Mouse (Mus musculus) heart, embryonic 12.5 days (tissue): Measurements from ENCODE around the gene Msh3. TPM values are rescaled to one million over a fixed set of nuclear protein-coding genes. Genes with fewer than 3 reads are reported as not detected.

Experiments used
- ATAC-seq: fragments of 200-750 bp; cut with Nextera tagmentation; 2 replicates; pipeline ENCODE4 v1.8.0; 2017; ENCODE audit warnings: moderate TSS enrichment, moderate library complexity; ENCODE audit not compliant: insufficient number of reproducible peaks, low FRiP score
- H3K27ac ChIP-seq: fragments of 300-500 bp; sonication (generic); 2 replicates; pipeline ENCODE4 v1.5.1; 2016; ENCODE audit warnings: mild to moderate bottlenecking, moderate library complexity; ENCODE audit not compliant: poor library complexity, severe bottlenecking
- H3K27me3 ChIP-seq: fragments of 300-500 bp; sonication (generic); replicated peaks from 2 replicates; pipeline ENCODE4 v1.6.1; 2016; ENCODE audit warnings: mild to moderate bottlenecking, moderate library complexity
- H3K36me3 ChIP-seq: fragments of 300-500 bp; sonication (generic); 2 replicates; pipeline ENCODE4 v1.6.1; 2016; ENCODE audit warnings: mild to moderate bottlenecking, moderate library complexity
- H3K4me1 ChIP-seq: fragments of 300-500 bp; sonication (generic); replicated peaks from 2 replicates; pipeline ENCODE4 v1.6.1; 2016; ENCODE audit warnings: mild to moderate bottlenecking
- H3K4me2 ChIP-seq: fragments of 300-500 bp; sonication (generic); 2 replicates; pipeline ENCODE4 v1.6.1; 2016; ENCODE audit warnings: mild to moderate bottlenecking, moderate library complexity
- H3K4me3 ChIP-seq: fragments of 300-500 bp; sonication (generic); 2 replicates; pipeline ENCODE4 v1.5.1; 2016; ENCODE audit warnings: mild to moderate bottlenecking
- H3K9ac ChIP-seq: fragments of 300-500 bp; sonication (generic); 2 replicates; pipeline ENCODE4 v1.6.1; 2016; ENCODE audit warnings: mild to moderate bottlenecking, moderate library complexity
- H3K9me3 ChIP-seq: fragments of 300-500 bp; sonication (generic); replicated peaks from 2 replicates; pipeline ENCODE4 v1.6.1; 2016; ENCODE audit warnings: mild to moderate bottlenecking, moderate library complexity
- WGBS: fragments of 180-500 bp; shearing (Covaris S2); methylation state at CpG from one replicate; pipeline ENCODE4 v1.1.7; 2016; 5-methylcytosine and 5-hydroxymethylcytosine counted together
- polyA plus RNA-seq: library from polyadenylated mRNA; unstranded; fragments of >200 nt; fragmentation: Nextera tagmentation; extraction: Ambion mirVana; gene quantifications from 2 replicates; pipeline ENCODE4 v1.2.1, GENCODE M21; 2016

Msh3 gene
- polyA plus RNA-seq, 1 experiment from 2014 or later: 19.7 TPM

DNA sequence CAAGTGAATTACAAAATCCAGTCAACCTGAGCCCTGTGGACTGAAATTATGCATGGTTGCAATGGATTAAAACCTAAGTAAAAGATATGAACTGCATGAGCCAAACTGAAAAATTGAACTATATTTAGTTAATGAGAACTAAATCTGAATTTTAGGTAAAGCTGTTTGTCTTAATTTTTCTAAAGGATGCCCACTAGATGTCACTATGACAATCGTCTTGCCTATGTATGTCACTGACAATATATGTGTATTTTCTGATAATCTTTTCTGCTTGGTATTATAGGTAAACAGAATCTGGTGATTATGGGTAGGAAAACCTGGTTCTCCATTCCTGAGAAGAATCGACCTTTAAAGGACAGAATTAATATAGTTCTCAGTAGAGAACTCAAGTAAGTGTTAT is 2.8 kb upstream of the Msh3 start:
- H3K27ac ChIP-seq: no peak overlapping the region
- 43% methylated on average over 2 of the region's 2 CpGs for WGBS
- H3K9me3 ChIP-seq: no peaks in the 10 kb centered on the region
- peaks cover 27% of the 10 kb centered on the region for H3K36me3 ChIP-seq
- H3K4me2 ChIP-seq: no peak overlapping the region
- peaks cover 24% of the 10 kb centered on the region for H3K4me1 ChIP-seq
- ATAC-seq: no peak
- no peaks in the 10 kb centered on the region for H3K27me3 ChIP-seq
- no peak overlapping the region for H3K4me3 ChIP-seq
- no peak overlapping the region for H3K9ac ChIP-seq

DNA sequence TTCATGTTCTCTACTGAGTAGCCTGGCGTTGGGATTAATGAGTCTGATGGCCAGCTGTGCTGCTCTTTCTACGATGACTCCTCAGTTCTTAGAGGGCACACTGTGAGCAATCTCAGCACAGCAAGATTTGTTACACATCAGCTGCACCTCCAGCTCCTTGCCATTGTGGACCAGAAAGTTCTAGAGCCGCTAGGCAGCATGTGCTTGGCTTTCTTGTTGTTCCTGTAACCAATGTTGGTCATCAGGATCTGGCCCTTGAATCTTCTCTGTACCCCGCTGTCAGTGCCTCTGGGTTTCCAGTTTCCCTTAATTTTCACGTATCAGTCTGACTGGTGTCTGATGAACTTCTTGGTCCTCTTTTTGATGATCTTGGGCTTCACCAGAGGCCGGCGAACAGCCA is 1.6 kb upstream of the Msh3 start:
- Histone ChIP-seq H3K27ac (no peak overlapping the region), H3K9me3 (no peaks in the 10 kb centered on the region), H3K4me1 (peaks cover 24% of the 10 kb centered on the region), H3K36me3 (peaks cover 23% of the 10 kb centered on the region), H3K9ac (peak overlapping the region; percentile 12; the same call in 1 of the 2 replicates), H3K4me2 (peak overlapping the region; percentile 99), H3K27me3 (no peaks in the 10 kb centered on the region), H3K4me3 (peak overlapping the region; percentile 82)
- WGBS: 82% methylated on average over 7 of the region's 7 CpGs
- ATAC-seq: no peak

DNA sequence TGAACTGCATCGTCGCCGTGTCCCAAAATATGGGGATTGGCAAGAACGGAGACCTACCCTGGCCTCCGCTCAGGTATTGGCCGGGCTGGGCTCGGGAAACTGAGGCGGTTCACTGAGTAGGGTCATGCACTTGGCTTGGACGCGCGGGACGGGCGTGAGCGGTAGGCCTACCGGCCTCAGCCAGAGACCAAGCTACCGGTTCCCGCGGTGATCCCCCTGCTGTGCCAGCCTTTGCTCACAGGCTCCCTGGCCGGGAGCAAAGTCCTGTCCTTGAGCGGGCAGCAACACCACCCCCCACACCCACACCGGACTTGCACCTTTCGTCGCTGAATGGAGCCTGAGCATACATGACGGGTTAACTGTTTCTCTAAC is 455 bp upstream of the Msh3 start:
- H3K9ac ChIP-seq: peak overlapping the region; percentile 90
- H3K4me2 ChIP-seq: peak overlapping the region; percentile 99
- 1% methylated on average over 24 of the region's 24 CpGs for WGBS
- ATAC-seq: peak; percentile 44
- peaks cover 27% of the 10 kb centered on the region for H3K36me3 ChIP-seq
- H3K27ac ChIP-seq: peak overlapping the region; percentile 87; the same call in 1 of the 2 replicates
- peak overlapping the region; percentile 82 for H3K4me3 ChIP-seq
- no peaks in the 10 kb centered on the region for H3K9me3 ChIP-seq
- peaks cover 24% of the 10 kb centered on the region for H3K4me1 ChIP-seq
- no peaks in the 10 kb centered on the region for H3K27me3 ChIP-seq

DNA sequence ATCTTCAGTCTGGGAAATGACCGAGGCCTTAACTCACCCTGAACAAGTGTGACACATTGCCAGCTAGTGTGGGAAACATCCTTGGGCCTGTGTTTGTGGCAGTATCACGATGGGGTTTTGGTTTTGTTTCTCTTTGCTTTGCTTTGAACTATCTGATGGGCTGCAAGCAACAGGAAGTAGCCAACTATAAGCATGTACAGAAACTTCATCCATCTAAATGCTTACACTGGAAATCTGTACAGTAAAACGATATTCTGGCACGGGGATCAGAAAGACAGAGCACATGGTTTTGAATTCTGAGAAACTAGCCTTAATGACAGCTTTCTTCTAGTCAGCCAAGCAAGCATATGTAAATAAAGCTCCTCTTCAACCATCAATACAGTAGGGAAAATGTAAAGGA is 847 bp downstream of the Msh3 start:
- WGBS: 12% methylated on average over 4 of the region's 4 CpGs
- H3K9me3 ChIP-seq: no peaks in the 10 kb centered on the region
- H3K27me3 ChIP-seq: no peaks in the 10 kb centered on the region
- H3K36me3 ChIP-seq: peaks cover 20% of the 10 kb centered on the region
- H3K27ac ChIP-seq: 0 out of 2 replicates have a peak overlapping the region, but pooled peaks have one; percentile 87
- H3K4me2 ChIP-seq: peak overlapping the region; percentile 99
- H3K4me3 ChIP-seq: peak overlapping the region; percentile 82
- peak overlapping the region; percentile 65; the same call in 1 of the 2 replicates for H3K9ac ChIP-seq
- H3K4me1 ChIP-seq: peaks cover 24% of the 10 kb centered on the region
- ATAC-seq: no peak

DNA sequence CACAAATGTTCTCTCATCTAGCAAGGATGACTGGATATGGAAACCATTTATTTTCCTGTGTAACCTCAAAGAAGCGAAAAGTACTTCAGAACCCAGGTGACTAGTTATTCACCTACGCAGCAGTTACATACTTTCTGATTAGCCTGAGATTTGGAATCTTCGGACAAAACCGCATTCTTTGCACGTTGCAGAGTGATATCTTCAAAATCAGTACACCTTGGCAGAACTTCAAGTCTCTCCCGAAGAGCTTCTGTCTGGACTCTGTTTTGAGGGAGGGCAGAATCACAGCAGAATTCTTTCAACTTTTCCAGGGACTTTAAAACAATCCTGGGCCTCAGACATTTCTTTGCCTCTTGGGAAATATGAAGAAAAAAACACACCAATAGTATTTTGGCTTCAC is 3.7 kb downstream of the Msh3 start:
- 85% methylated on average over 6 of the region's 6 CpGs for WGBS
- Histone ChIP-seq H3K27ac (no peak overlapping the region), H3K27me3 (no peaks in the 10 kb centered on the region), H3K36me3 (peaks cover 31% of the 10 kb centered on the region), H3K9me3 (no peaks in the 10 kb centered on the region), H3K4me1 (peaks cover 15% of the 10 kb centered on the region), H3K4me2 (no peak overlapping the region), H3K9ac (no peak overlapping the region), H3K4me3 (no peak overlapping the region)
- no peak for ATAC-seq

DNA sequence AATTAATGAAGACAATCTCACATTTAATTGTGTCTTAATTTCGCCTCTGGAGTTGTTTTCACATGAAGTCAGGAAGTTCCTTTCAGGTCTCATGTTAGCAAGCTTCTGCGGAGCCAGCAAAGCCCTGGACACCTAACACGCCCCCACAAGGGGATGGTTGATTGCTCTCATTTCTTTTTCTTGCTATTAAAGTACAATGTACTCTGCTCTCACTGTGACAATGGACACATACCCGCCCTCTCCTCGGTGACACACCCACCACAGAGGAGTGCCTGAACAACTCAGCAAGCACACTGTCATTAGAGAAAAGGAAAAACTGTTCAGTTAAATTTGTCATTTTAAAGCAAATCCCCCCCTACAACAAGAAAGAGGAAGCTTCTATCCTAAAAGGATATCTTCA is 8.5 kb downstream of the Msh3 start:
- peaks cover 67% of the 10 kb centered on the region for H3K36me3 ChIP-seq
- no peaks in the 10 kb centered on the region for H3K9me3 ChIP-seq
- WGBS: 85% methylated on average over 5 of the region's 5 CpGs
- H3K4me1 ChIP-seq: no peaks in the 10 kb centered on the region
- no peak overlapping the region for H3K4me3 ChIP-seq
- no peaks in the 10 kb centered on the region for H3K27me3 ChIP-seq
- ATAC-seq: no peak
- H3K27ac ChIP-seq: no peak overlapping the region
- no peak overlapping the region for H3K4me2 ChIP-seq
- no peak overlapping the region for H3K9ac ChIP-seq

DNA sequence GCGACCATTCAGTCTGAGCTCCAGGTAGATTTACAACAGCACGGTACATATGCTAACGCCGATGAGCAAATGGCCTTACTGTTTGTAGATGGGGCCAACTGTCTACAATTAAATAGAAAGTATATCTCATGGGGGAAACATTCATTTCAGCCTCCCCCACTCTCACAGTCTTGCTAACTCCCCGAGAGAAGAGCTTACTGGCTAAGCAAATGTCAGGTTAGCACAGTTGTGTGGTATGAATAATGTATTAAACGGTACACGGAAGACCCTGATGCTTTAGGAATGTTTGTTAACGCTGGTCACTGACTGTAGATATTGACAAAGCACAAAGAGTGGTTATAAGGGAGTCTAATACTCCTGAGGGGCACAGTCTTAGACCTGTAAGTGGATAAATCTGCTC is 10.8 kb downstream of the Msh3 start:
- peaks cover 60% of the 10 kb centered on the region for H3K36me3 ChIP-seq

DNA sequence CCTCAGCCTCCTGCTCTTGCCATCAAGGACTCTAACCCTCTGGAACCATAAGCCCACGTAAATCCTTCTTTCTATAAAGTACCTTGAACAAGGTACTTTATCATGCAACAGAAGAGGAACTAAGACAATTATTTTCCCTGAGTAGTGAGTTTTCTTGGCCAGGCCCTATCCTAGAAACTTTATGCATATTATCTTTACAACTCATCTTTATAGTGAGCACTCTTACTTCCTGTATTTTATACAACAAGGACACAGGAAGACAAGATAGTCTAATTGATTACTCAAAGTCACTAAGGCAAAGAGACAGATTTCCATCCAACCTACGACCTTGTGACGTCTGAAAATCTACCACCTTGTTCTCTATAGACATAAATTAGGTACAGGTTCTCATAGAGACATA is 15.0 kb downstream of the Msh3 start:
- WGBS: 89% methylated on average over 3 of the region's 3 CpGs
- Histone ChIP-seq H3K36me3 (peaks cover 34% of the 10 kb centered on the region), H3K9me3 (no peaks in the 10 kb centered on the region), H3K4me3 (no peak overlapping the region), H3K27ac (no peak overlapping the region), H3K27me3 (no peaks in the 10 kb centered on the region), H3K9ac (no peak overlapping the region), H3K4me1 (no peaks in the 10 kb centered on the region), H3K4me2 (no peak overlapping the region)
- no peak for ATAC-seq

More for the DNA sequence above, 10.8 kb downstream of the Msh3 start:
- Histone ChIP-seq H3K4me2 (no peak overlapping the region), H3K9ac (no peak overlapping the region), H3K27ac (no peak overlapping the region), H3K4me3 (no peak overlapping the region), H3K4me1 (no peaks in the 10 kb centered on the region), H3K9me3 (no peaks in the 10 kb centered on the region), H3K27me3 (no peaks in the 10 kb centered on the region)
- 94% methylated on average over 8 of the region's 8 CpGs for WGBS
- ATAC-seq: no peak

DNA sequence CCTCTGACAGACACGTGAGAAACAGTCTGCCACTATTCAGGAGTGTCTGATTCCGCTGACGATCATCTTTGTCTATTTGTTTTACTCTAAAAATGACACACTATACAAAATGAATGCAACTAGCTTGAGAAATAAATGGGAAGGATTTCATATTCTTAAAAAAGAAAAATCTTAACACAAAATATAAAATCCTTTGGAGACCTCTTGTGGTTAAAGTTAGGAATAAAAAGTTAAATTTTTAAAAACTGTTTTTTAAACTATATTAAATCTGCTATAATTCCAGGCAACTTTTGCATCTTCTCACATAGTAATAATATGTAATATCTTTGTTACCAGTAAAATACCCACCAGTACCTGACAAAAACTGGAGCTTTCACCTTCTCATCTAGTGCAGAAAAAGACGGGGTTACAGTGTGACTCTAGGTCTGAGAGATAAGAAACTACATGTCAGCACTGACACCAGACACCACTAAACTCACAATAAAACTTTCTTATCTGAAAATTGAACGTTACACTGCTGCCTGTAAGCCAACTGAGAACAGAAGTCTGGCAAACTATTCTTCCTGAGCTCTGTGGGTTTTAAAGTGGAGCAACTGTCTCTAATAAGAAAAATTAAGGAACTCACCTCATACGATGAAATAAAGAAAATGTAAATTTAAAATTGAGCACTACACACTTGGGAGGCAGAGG is 16.9 kb downstream of the Msh3 start:
- Histone ChIP-seq H3K9me3 (no peaks in the 10 kb centered on the region), H3K4me1 (no peaks in the 10 kb centered on the region), H3K4me3 (no peak overlapping the region), H3K9ac (no peak overlapping the region), H3K36me3 (peaks cover 16% of the 10 kb centered on the region), H3K27ac (no peak overlapping the region), H3K4me2 (no peak overlapping the region), H3K27me3 (no peaks in the 10 kb centered on the region)
- no peak for ATAC-seq
- WGBS: 63% methylated on average over 6 of the region's 6 CpGs

DNA sequence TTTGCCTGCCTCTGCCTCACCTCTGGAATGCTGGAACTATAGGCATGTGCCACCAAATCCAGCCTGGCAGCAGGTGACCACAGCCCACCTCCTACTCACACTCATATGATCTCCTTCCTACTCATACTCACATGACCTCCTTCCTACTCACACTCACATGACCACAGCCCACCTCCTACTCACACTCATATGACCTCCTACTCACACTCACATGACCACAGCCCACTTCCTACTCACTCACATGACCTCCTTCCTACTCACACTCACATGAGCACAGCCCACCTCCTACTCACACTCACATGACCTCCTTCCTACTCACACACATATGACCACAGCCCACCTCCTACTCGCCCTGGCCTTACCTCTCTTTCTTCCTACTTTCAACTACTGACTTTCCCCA is 17.9 kb downstream of the Msh3 start:
- H3K4me1 ChIP-seq: no peaks in the 10 kb centered on the region
- H3K36me3 ChIP-seq: peaks cover 9% of the 10 kb centered on the region
- H3K4me2 ChIP-seq: no peak overlapping the region
- no peaks in the 10 kb centered on the region for H3K27me3 ChIP-seq
- H3K4me3 ChIP-seq: no peak overlapping the region
- 87% methylated on average over 1 of the region's 1 CpGs for WGBS
- no peaks in the 10 kb centered on the region for H3K9me3 ChIP-seq
- no peak overlapping the region for H3K9ac ChIP-seq
- no peak overlapping the region for H3K27ac ChIP-seq
- no peak for ATAC-seq

DNA sequence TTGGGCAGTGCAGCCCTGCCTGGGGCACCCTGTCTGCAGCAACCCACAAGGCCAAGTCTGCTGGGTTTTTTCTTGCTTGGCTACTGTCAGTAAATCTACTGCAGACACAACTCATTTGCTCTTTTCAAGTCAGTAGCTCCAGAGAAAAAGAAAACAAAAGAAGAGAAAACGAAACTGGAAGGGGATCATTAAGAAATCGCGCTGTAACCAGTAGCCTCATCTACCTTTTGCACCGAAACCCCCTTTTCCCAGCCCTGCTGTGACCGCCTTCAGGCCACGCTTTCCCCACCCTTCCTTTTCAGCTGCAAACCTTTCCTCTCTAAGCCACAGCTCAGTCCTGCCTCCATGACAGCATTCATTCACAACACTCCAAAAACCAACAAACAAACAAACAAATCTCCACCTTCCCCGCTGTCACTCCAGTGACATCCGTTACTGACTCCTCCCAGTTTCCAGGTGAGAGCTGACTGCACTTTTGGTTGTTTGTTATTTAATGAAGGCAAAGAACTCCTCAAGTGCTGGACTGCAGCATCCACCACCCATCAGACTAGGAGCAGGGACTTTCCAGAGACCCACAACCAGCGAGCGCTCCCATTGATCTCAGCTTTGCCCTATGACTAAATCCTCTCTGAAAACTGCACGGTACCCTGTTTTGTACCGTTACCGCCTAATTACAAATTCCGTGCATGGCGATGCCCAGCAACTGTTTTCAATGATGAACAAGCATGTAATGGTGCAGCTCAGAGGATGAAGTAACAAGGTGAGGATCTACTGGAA is 22.5 kb downstream of the Msh3 start:
- 87% methylated on average over 15 of the region's 15 CpGs for WGBS
- Histone ChIP-seq H3K9ac (no peak overlapping the region), H3K9me3 (no peaks in the 10 kb centered on the region), H3K4me1 (no peaks in the 10 kb centered on the region), H3K36me3 (0 out of 2 replicates have a peak, but pooled peaks cover 3% of the 10 kb centered on the region), H3K4me3 (no peak overlapping the region), H3K27me3 (no peaks in the 10 kb centered on the region), H3K27ac (no peak overlapping the region), H3K4me2 (no peak overlapping the region)
- ATAC-seq: no peak
